ENCODE assay signal across 23 mouse cellular contexts in genomic region chr8:109997381-109997780, GRCm38 (mm10). TPM values are rescaled to one million over a fixed set of nuclear protein-coding genes. Genes with fewer than 3 reads are reported as not detected.
"Had no signal": no experiment of that assay in that cellular context is flagged by ENCODE, and none has a peak within 500 bp of the region (broad histone marks: within the 10 kb centered on the region; RNA-seq: fewer than 3 reads in every experiment).

No protein-coding gene starts in this region.

- H3K27me3 ChIP-seq: lung, embryonic 15.5 days; midbrain, embryonic 13.5 days; midbrain, embryonic 15.5 days; neural tube, embryonic 12.5 days; stomach, embryonic 15.5 days had no signal

- H3K4me2 ChIP-seq: lung, embryonic 15.5 days; midbrain, embryonic 11.5 days; midbrain, embryonic 13.5 days; midbrain, embryonic 15.5 days; neural tube, embryonic 12.5 days; stomach, embryonic 15.5 days had no signal

- H3K4me1 ChIP-seq: lung, embryonic 15.5 days; megakaryocyte, embryonic 14.5 days; midbrain, embryonic 13.5 days; midbrain, embryonic 15.5 days; neural tube, embryonic 12.5 days; stomach, embryonic 15.5 days had no signal

- H3K36me3 ChIP-seq: lung, embryonic 15.5 days; midbrain, embryonic 13.5 days; midbrain, embryonic 15.5 days; neural tube, embryonic 12.5 days; stomach, embryonic 15.5 days had no signal

- H3K4me3 ChIP-seq: lung, embryonic 15.5 days; megakaryocyte, embryonic 14.5 days; midbrain, embryonic 13.5 days; midbrain, embryonic 15.5 days; neural tube, embryonic 12.5 days; stomach, embryonic 15.5 days had no signal

- H3K27ac ChIP-seq: lung, embryonic 15.5 days; macrophage; midbrain, embryonic 13.5 days; midbrain, embryonic 15.5 days; neural tube, embryonic 12.5 days; stomach, embryonic 15.5 days; stomach, postnatal 0 days had no signal

- H3K9me3 ChIP-seq: lung, embryonic 15.5 days; megakaryocyte, embryonic 14.5 days; midbrain, embryonic 13.5 days; midbrain, embryonic 15.5 days; neural tube, embryonic 12.5 days; stomach, embryonic 15.5 days had no signal

- ATAC-seq: lung, postnatal 0 days; midbrain, embryonic 13.5 days; midbrain, embryonic 15.5 days had no signal

- H3K9ac ChIP-seq: lung, embryonic 15.5 days; midbrain, embryonic 13.5 days; midbrain, embryonic 15.5 days; neural tube, embryonic 12.5 days; stomach, embryonic 15.5 days had no signal

- DNase-seq: lung, adult 2 months; lung, postnatal 14 days; lung, postnatal 36 days; right cerebral cortex, postnatal 14 days; thymus, adult 2 months; thymus, postnatal 25 days; thymus, postnatal 4 days had no signal

RNA-seq across cellular contexts. Expression of gene Tat, which starts 7.1 kb away (rescaled TPM):
- total RNA-seq: megakaryocyte progenitor cell, adult 5-6 weeks; midbrain, postnatal 0 days; monocyte, adult 5-6 weeks; neutrophil, adult 5-6 weeks had no signal
- polyA plus RNA-seq: lung, embryonic 15.5 days; macrophage; midbrain, embryonic 11.5 days; midbrain, embryonic 13.5 days; midbrain, embryonic 15.5 days; neural tube, embryonic 12.5 days; neural tube, embryonic 14.5 days; spleen, adult 2 months; stomach, embryonic 15.5 days had no signal

RNA-seq across cellular contexts. Expression of gene Marveld3, which starts 35.4 kb away (rescaled TPM):
- total RNA-seq: megakaryocyte progenitor cell, adult 5-6 weeks; monocyte, adult 5-6 weeks; neutrophil, adult 5-6 weeks had no signal
- polyA plus RNA-seq: macrophage had no signal

RNA-seq across cellular contexts. Expression of gene Chst4, which starts 42.2 kb away (rescaled TPM):
- total RNA-seq: megakaryocyte progenitor cell, adult 5-6 weeks; midbrain, postnatal 0 days; monocyte, adult 5-6 weeks; neutrophil, adult 5-6 weeks had no signal
- polyA plus RNA-seq: macrophage; midbrain, embryonic 11.5 days; midbrain, embryonic 13.5 days; midbrain, embryonic 15.5 days; midbrain, postnatal 0 days; neural tube, embryonic 12.5 days; neural tube, embryonic 14.5 days had no signal
